ENCODE assay signal across 16 mouse cellular contexts in genomic region chr13:12104318-12104717, GRCm38 (mm10). TPM values are rescaled to one million over a fixed set of nuclear protein-coding genes. Genes with fewer than 3 reads are reported as not detected.
DNase-seq lines count a peak whose midpoint lies in the region; ATAC-seq and TF ChIP-seq lines count a peak whose summit lies in the region.
"Had no signal": no experiment of that assay in that cellular context is flagged by ENCODE, and none has a peak within 500 bp of the region (broad histone marks: within the 10 kb centered on the region; RNA-seq: fewer than 3 reads in every experiment).

No protein-coding gene starts in this region.

- no peak for ATAC-seq in hindbrain, embryonic 14.5 days (ENCODE audit: low FRiP score)
- no peak for ATAC-seq in hindbrain, embryonic 12.5 days (ENCODE audit: low FRiP score)
- 0 out of 2 replicates have a peak, but pooled peaks have one; percentile 18 for ATAC-seq in heart, embryonic 11.5 days (replicated peaks; ENCODE audit: insufficient number of reproducible peaks, low FRiP score, low TSS enrichment)
- ATAC-seq in midbrain, embryonic 15.5 days (replicated peaks), result no peak
- ATAC-seq in liver, embryonic 11.5 days (replicated peaks; ENCODE audit: low FRiP score), result no peak

- TF ChIP-seq CTCF in cerebellum, adult 2 months (IDR thresholded peaks at IDR 0.05; ENCODE audit: borderline replicate concordance, insufficient read depth, low read depth, low read length), result no peak

- H3K27me3 ChIP-seq in cerebellum, adult 2 months (ENCODE audit: control insufficient read depth, insufficient read depth, low read length), result no peaks in the 10 kb centered on the region
- peaks cover 24% of the 10 kb centered on the region; the same call in 1 of the 2 replicates for H3K27me3 ChIP-seq in hindbrain, embryonic 14.5 days (ENCODE audit: control insufficient read depth, insufficient read depth, low read length)
- peaks cover 42% of the 10 kb centered on the region for H3K27me3 ChIP-seq in hindbrain, embryonic 12.5 days
- peaks cover 6% of the 10 kb centered on the region for H3K27me3 ChIP-seq in heart, embryonic 11.5 days (ENCODE audit: control insufficient read depth, insufficient read depth, low read length)
- H3K27me3 ChIP-seq in midbrain, embryonic 15.5 days (replicated peaks), result no peaks in the 10 kb centered on the region
- peaks cover 44% of the 10 kb centered on the region for H3K27me3 ChIP-seq in liver, embryonic 11.5 days (replicated peaks; ENCODE audit: control insufficient read depth, insufficient read depth, low read length)

- H3K27ac ChIP-seq in cerebellum, adult 2 months (ENCODE audit: insufficient read depth, low read length), result peak overlapping the region; percentile 24; the same call in 1 of the 2 replicates
- H3K27ac ChIP-seq in hindbrain, embryonic 14.5 days, result no peak overlapping the region; the same call in 1 of the 2 replicates
- no peak overlapping the region for H3K27ac ChIP-seq in hindbrain, embryonic 12.5 days
- peak overlapping the region; percentile 89 for H3K27ac ChIP-seq in heart, embryonic 11.5 days (ENCODE audit: low read depth, low read length)
- no peak overlapping the region for H3K27ac ChIP-seq in midbrain, embryonic 15.5 days
- H3K27ac ChIP-seq in liver, embryonic 11.5 days (ENCODE audit: low read depth, low read length), result no peak overlapping the region
- H3K27ac ChIP-seq: liver, embryonic 14.5 days had no signal

- no peak for TF ChIP-seq POLR2A in cerebellum, adult 2 months (IDR thresholded peaks at IDR 0.05; ENCODE audit: borderline replicate concordance, insufficient read depth, low read length)

- H3K9me3 ChIP-seq in hindbrain, embryonic 14.5 days (ENCODE audit: control insufficient read depth, low read length), result no peaks in the 10 kb centered on the region
- no peaks in the 10 kb centered on the region for H3K9me3 ChIP-seq in hindbrain, embryonic 12.5 days (replicated peaks)
- H3K9me3 ChIP-seq in heart, embryonic 11.5 days (replicated peaks; ENCODE audit: control insufficient read depth, low read length), result no peaks in the 10 kb centered on the region
- no peaks in the 10 kb centered on the region for H3K9me3 ChIP-seq in midbrain, embryonic 15.5 days
- H3K9me3 ChIP-seq in liver, embryonic 11.5 days (ENCODE audit: control insufficient read depth, low read length), result no peaks in the 10 kb centered on the region

- H3K36me3 ChIP-seq in hindbrain, embryonic 14.5 days (replicated peaks; ENCODE audit: control insufficient read depth, insufficient read depth), result no peaks in the 10 kb centered on the region
- no peaks in the 10 kb centered on the region for H3K36me3 ChIP-seq in hindbrain, embryonic 12.5 days
- no peaks in the 10 kb centered on the region for H3K36me3 ChIP-seq in heart, embryonic 11.5 days (ENCODE audit: control insufficient read depth, insufficient read depth, low read length)
- H3K36me3 ChIP-seq in midbrain, embryonic 15.5 days (replicated peaks), result no peaks in the 10 kb centered on the region
- no peaks in the 10 kb centered on the region for H3K36me3 ChIP-seq in liver, embryonic 11.5 days (ENCODE audit: control insufficient read depth, insufficient read depth, low read length)

- H3K9ac ChIP-seq in hindbrain, embryonic 14.5 days, result peak overlapping the region; percentile 97; the same call in 1 of the 2 replicates
- H3K9ac ChIP-seq in hindbrain, embryonic 12.5 days, result no peak overlapping the region
- H3K9ac ChIP-seq in heart, embryonic 11.5 days (ENCODE audit: low read depth, low read length), result peak overlapping the region; percentile 98
- H3K9ac ChIP-seq in midbrain, embryonic 15.5 days, result no peak overlapping the region
- no peak overlapping the region for H3K9ac ChIP-seq in liver, embryonic 11.5 days (ENCODE audit: low read depth, low read length)
- H3K9ac ChIP-seq: liver, embryonic 14.5 days had no signal

- H3K4me1 ChIP-seq in cerebellum, adult 2 months (ENCODE audit: control insufficient read depth, insufficient read depth, low read length), result peaks cover 11% of the 10 kb centered on the region
- H3K4me1 ChIP-seq in hindbrain, embryonic 14.5 days (replicated peaks; ENCODE audit: control insufficient read depth, insufficient read depth, low read length), result peaks cover 5% of the 10 kb centered on the region; the same call in 1 of the 2 replicates
- peaks cover 11% of the 10 kb centered on the region for H3K4me1 ChIP-seq in hindbrain, embryonic 12.5 days
- peaks cover 25% of the 10 kb centered on the region for H3K4me1 ChIP-seq in heart, embryonic 11.5 days (ENCODE audit: control insufficient read depth, insufficient read depth, low read length)
- peaks cover 23% of the 10 kb centered on the region for H3K4me1 ChIP-seq in midbrain, embryonic 15.5 days
- no peaks in the 10 kb centered on the region for H3K4me1 ChIP-seq in liver, embryonic 11.5 days (replicated peaks; ENCODE audit: control insufficient read depth, insufficient read depth, low read length)

- peak overlapping the region; percentile 97 for H3K4me3 ChIP-seq in cerebellum, adult 2 months (replicated peaks; ENCODE audit: insufficient read depth, low read depth, low read length)
- 0 out of 2 replicates have a peak overlapping the region, but pooled peaks have one; percentile 75 for H3K4me3 ChIP-seq in hindbrain, embryonic 14.5 days (replicated peaks; ENCODE audit: low read length)
- H3K4me3 ChIP-seq in hindbrain, embryonic 12.5 days, result no peak overlapping the region
- H3K4me3 ChIP-seq in heart, embryonic 11.5 days (ENCODE audit: low read depth, low read length), result peak overlapping the region; percentile 93
- H3K4me3 ChIP-seq in midbrain, embryonic 15.5 days, result peak overlapping the region; percentile 68
- no peak overlapping the region for H3K4me3 ChIP-seq in liver, embryonic 11.5 days (ENCODE audit: low read depth, low read length)

- peak overlapping the region; percentile 90 for H3K4me2 ChIP-seq in hindbrain, embryonic 14.5 days (replicated peaks)
- H3K4me2 ChIP-seq in hindbrain, embryonic 12.5 days (replicated peaks), result no peak overlapping the region
- H3K4me2 ChIP-seq in heart, embryonic 11.5 days, result peak overlapping the region; percentile 78
- peak overlapping the region; percentile 72 for H3K4me2 ChIP-seq in midbrain, embryonic 15.5 days
- no peak overlapping the region for H3K4me2 ChIP-seq in liver, embryonic 11.5 days

- 28% methylated on average over 1 of the region's 1 CpGs for WGBS in cerebellum, adult 2 months
- 41% methylated on average over 1 of the region's 1 CpGs for WGBS in hindbrain, embryonic 14.5 days
- WGBS in hindbrain, embryonic 12.5 days, result 37% methylated on average over 1 of the region's 1 CpGs
- 17% methylated on average over 1 of the region's 1 CpGs for WGBS in heart, embryonic 11.5 days (ENCODE audit: insufficient replicate concordance)
- WGBS in midbrain, embryonic 15.5 days, result 44% methylated on average over 1 of the region's 1 CpGs
- 19% methylated on average over 1 of the region's 1 CpGs for WGBS in liver, embryonic 11.5 days

- DNase-seq in cerebellum, adult 2 months, result peak in 1 of 2 experiments; percentile 39
- no peak for DNase-seq in cerebellum, adult 9-11 months
- no peak for DNase-seq in hindbrain, embryonic 14.5 days (ENCODE audit: low spot score)
- no peak for DNase-seq in liver, embryonic 11.5 days (ENCODE audit: low spot score)
- DNase-seq in thymus, adult 18-20 months, result no peak
- DNase-seq: adrenal gland, postnatal 25 days; gastrocnemius, postnatal 10 days; kidney, adult 11 months; kidney, postnatal 25 days; lung, postnatal 10 days; right cerebral cortex, postnatal 4 days; thymus, postnatal 25 days had no signal

RNA-seq across cellular contexts. Expression of gene Ryr2, which starts 2.4 kb away (rescaled TPM):
- polyA plus RNA-seq in cerebellum, adult 2 months (2012; rRNA removed), result 59.8 and 65.4 TPM in 2 replicates
- 6.9 and 8.4 TPM in 2 replicates for polyA plus RNA-seq in hindbrain, embryonic 14.5 days (2014; fragmentation: Nextera tagmentation; extraction: Ambion mirVana)
- polyA plus RNA-seq in hindbrain, embryonic 12.5 days (2016; fragmentation: Nextera tagmentation; extraction: Ambion mirVana), result 1.1 and 1.3 TPM in 2 replicates
- polyA plus RNA-seq in heart, embryonic 11.5 days (2014; fragmentation: Nextera tagmentation; extraction: Ambion mirVana), result 35.6 and 46.7 TPM in 2 replicates
- 3.5 and 4.4 TPM in 2 replicates for polyA plus RNA-seq in midbrain, embryonic 15.5 days (2015; fragmentation: Nextera tagmentation; extraction: Ambion mirVana)
- polyA plus RNA-seq in liver, embryonic 11.5 days (2014; fragmentation: Nextera tagmentation; extraction: Ambion mirVana), result 0.38 and 0.88 TPM in 2 replicates

Comparison
In these comparisons a context has a peak if more than half of its experiments do, and no peak if none do; other contexts are left out.
1. H3K4me3 ChIP-seq: peak in cerebellum, adult 2 months (single experiment), hindbrain, embryonic 14.5 days (single experiment), heart, embryonic 11.5 days (single experiment) and midbrain, embryonic 15.5 days (single experiment); none in hindbrain, embryonic 12.5 days (single experiment) and liver, embryonic 11.5 days (single experiment).
2. H3K4me2 ChIP-seq: peak in hindbrain, embryonic 14.5 days (single experiment), heart, embryonic 11.5 days (single experiment) and midbrain, embryonic 15.5 days (single experiment); none in hindbrain, embryonic 12.5 days (single experiment) and liver, embryonic 11.5 days (single experiment).
3. H3K9ac ChIP-seq: peak in hindbrain, embryonic 14.5 days (single experiment) and heart, embryonic 11.5 days (single experiment); none in hindbrain, embryonic 12.5 days (single experiment), midbrain, embryonic 15.5 days (single experiment) and liver, embryonic 11.5 days (single experiment).
4. H3K27ac ChIP-seq: peak in cerebellum, adult 2 months (single experiment) and heart, embryonic 11.5 days (single experiment); none in hindbrain, embryonic 14.5 days (single experiment), hindbrain, embryonic 12.5 days (single experiment), midbrain, embryonic 15.5 days (single experiment) and liver, embryonic 11.5 days (single experiment).